Mouse (Mus musculus): ENCODE data around the gene Lmntd1. TPM values are rescaled to one million over a fixed set of nuclear protein-coding genes. Genes with fewer than 3 reads are reported as not detected.
"Not testable (repeated sequence)": the region's sequence is repeated elsewhere in the genome, so short reads cannot be mapped to it uniquely, and the experiment has no call there.

Gene Lmntd1
- polyA plus RNA-seq, 1 experiment from 2014 or later: 1.2 TPM

GRCm38 (mm10) chr6:145337521-145337920, 276.6 kb downstream of the Lmntd1 start:
- WGBS: 87% methylated on average over 6 of the region's 6 CpGs
- H3K4me2 ChIP-seq (replicated peaks); ATAC-seq (ENCODE audit: insufficient number of reproducible peaks, low FRiP score, low TSS enrichment, low read depth); H3K27ac ChIP-seq (replicated peaks); H3K36me3 ChIP-seq; H3K4me3 ChIP-seq (replicated peaks); H3K9me3 ChIP-seq (replicated peaks); H3K4me1 ChIP-seq; H3K9ac ChIP-seq: not testable (repeated sequence)
- peaks cover 12% of the 10 kb centered on the region; the same call in 1 of the 2 replicates for H3K27me3 ChIP-seq

- Histone ChIP-seq H3K9me3 (replicated peaks) (no peaks in the 10 kb centered on the region), H3K4me2 (replicated peaks) (no peak overlapping the region), H3K27ac (replicated peaks) (no peak overlapping the region), H3K27me3 (peaks cover 12% of the 10 kb centered on the region; the same call in 1 of the 2 replicates), H3K9ac (no peak overlapping the region), H3K4me3 (replicated peaks) (no peak overlapping the region), H3K4me1 (peaks cover 4% of the 10 kb centered on the region; the same call in 1 of the 2 replicates), H3K36me3 (no peaks in the 10 kb centered on the region)
- WGBS: 74% methylated on average over 18 of the region's 18 CpGs
- ATAC-seq (ENCODE audit: insufficient number of reproducible peaks, low FRiP score, low TSS enrichment, low read depth): no peak
These were observed 278.0 kb downstream of the Lmntd1 start for GRCm38 (mm10) chr6:145335876-145336768.

GRCm38 (mm10) chr6:145334211-145334610, 279.9 kb downstream of the Lmntd1 start:
- 80% methylated on average over 3 of the region's 3 CpGs for WGBS
- no peaks in the 10 kb centered on the region for H3K9me3 ChIP-seq (replicated peaks)
- no peak overlapping the region for H3K27ac ChIP-seq (replicated peaks)
- no peak for ATAC-seq (ENCODE audit: insufficient number of reproducible peaks, low FRiP score, low TSS enrichment, low read depth)
- H3K9ac ChIP-seq: no peak overlapping the region
- no peaks in the 10 kb centered on the region for H3K36me3 ChIP-seq
- no peak overlapping the region for H3K4me3 ChIP-seq (replicated peaks)
- no peak overlapping the region for H3K4me2 ChIP-seq (replicated peaks)
- H3K4me1 ChIP-seq: no peaks in the 10 kb centered on the region
- H3K27me3 ChIP-seq: peaks cover 9% of the 10 kb centered on the region; the same call in 1 of the 2 replicates

- Histone ChIP-seq H3K4me3 (replicated peaks) (no peak overlapping the region), H3K36me3 (no peaks in the 10 kb centered on the region), H3K9me3 (replicated peaks) (no peaks in the 10 kb centered on the region), H3K27me3 (no peaks in the 10 kb centered on the region), H3K4me1 (no peaks in the 10 kb centered on the region), H3K4me2 (replicated peaks) (no peak overlapping the region), H3K9ac (no peak overlapping the region), H3K27ac (replicated peaks) (no peak overlapping the region)
- WGBS: 74% methylated on average over 12 of the region's 12 CpGs
- ATAC-seq (ENCODE audit: insufficient number of reproducible peaks, low FRiP score, low TSS enrichment, low read depth): no peak
These were observed 287.8 kb downstream of the Lmntd1 start for GRCm38 (mm10) chr6:145326141-145326806.

- no peak for ATAC-seq (ENCODE audit: insufficient number of reproducible peaks, low FRiP score, low TSS enrichment, low read depth)
- Histone ChIP-seq H3K27ac (replicated peaks) (no peak overlapping the region), H3K9ac (no peak overlapping the region), H3K27me3 (no peaks in the 10 kb centered on the region), H3K4me1 (no peaks in the 10 kb centered on the region), H3K36me3 (no peaks in the 10 kb centered on the region), H3K4me3 (replicated peaks) (no peak overlapping the region), H3K9me3 (replicated peaks) (no peaks in the 10 kb centered on the region), H3K4me2 (replicated peaks) (no peak overlapping the region)
- 66% methylated on average over 6 of the region's 6 CpGs for WGBS
These were observed 289.0 kb downstream of the Lmntd1 start for GRCm38 (mm10) chr6:145325095-145325494.

- H3K4me2 ChIP-seq (replicated peaks): no peak overlapping the region
- H3K9me3 ChIP-seq (replicated peaks): no peaks in the 10 kb centered on the region
- H3K27me3 ChIP-seq: no peaks in the 10 kb centered on the region
- no peaks in the 10 kb centered on the region for H3K4me1 ChIP-seq
- no peaks in the 10 kb centered on the region for H3K36me3 ChIP-seq
- H3K4me3 ChIP-seq (replicated peaks): no peak overlapping the region
- ATAC-seq (ENCODE audit: insufficient number of reproducible peaks, low FRiP score, low TSS enrichment, low read depth): no peak
- H3K27ac ChIP-seq (replicated peaks): no peak overlapping the region
- WGBS: 51% methylated on average over 7 of the region's 7 CpGs
- no peak overlapping the region for H3K9ac ChIP-seq
These were observed 289.6 kb downstream of the Lmntd1 start for GRCm38 (mm10) chr6:145324470-145324869.

- H3K4me2 ChIP-seq (replicated peaks): no peak overlapping the region
- ATAC-seq (ENCODE audit: insufficient number of reproducible peaks, low FRiP score, low TSS enrichment, low read depth): no peak
- H3K9me3 ChIP-seq (replicated peaks): no peaks in the 10 kb centered on the region
- H3K27ac ChIP-seq (replicated peaks): no peak overlapping the region
- no peak overlapping the region for H3K9ac ChIP-seq
- no peaks in the 10 kb centered on the region for H3K36me3 ChIP-seq
- WGBS: 74% methylated on average over 7 of the region's 7 CpGs
- H3K4me1 ChIP-seq: no peaks in the 10 kb centered on the region
- H3K4me3 ChIP-seq (replicated peaks): no peak overlapping the region
- H3K27me3 ChIP-seq: no peaks in the 10 kb centered on the region
These were observed 291.9 kb downstream of the Lmntd1 start for GRCm38 (mm10) chr6:145322246-145322645.

- Histone ChIP-seq H3K9me3 (replicated peaks) (no peaks in the 10 kb centered on the region), H3K27ac (replicated peaks) (no peak overlapping the region), H3K27me3 (no peaks in the 10 kb centered on the region), H3K9ac (no peak overlapping the region), H3K4me1 (no peaks in the 10 kb centered on the region), H3K4me3 (replicated peaks) (no peak overlapping the region), H3K36me3 (no peaks in the 10 kb centered on the region), H3K4me2 (replicated peaks) (no peak overlapping the region)
- 51% methylated on average over 10 of the region's 10 CpGs for WGBS
- ATAC-seq (ENCODE audit: insufficient number of reproducible peaks, low FRiP score, low TSS enrichment, low read depth): no peak
These were observed 294.0 kb downstream of the Lmntd1 start for GRCm38 (mm10) chr6:145320156-145320555.

Other genes with a start within 250 kb of the Lmntd1 start
- gene Tuba3b, start 1.4 kb upstream of the Lmntd1 start, polyA plus RNA-seq (2015; fragmentation: Nextera tagmentation; extraction: Ambion mirVana): not detected in 2 replicates
- 8.7 and 9.5 TPM in 2 replicates for gene Rassf8, start 132.4 kb upstream of the Lmntd1 start, polyA plus RNA-seq (2015; fragmentation: Nextera tagmentation; extraction: Ambion mirVana)

Data from embryonic facial prominence, embryonic 15.5 days (tissue).